Mouse (Mus musculus) kidney, postnatal 14 days (tissue): ENCODE measurements around the gene Gm4871.
"Not testable (repeated sequence)": the region's sequence is repeated elsewhere in the genome, so short reads cannot be mapped to it uniquely, and the experiment has no call there.

Experiments used
- DNase-seq: peaks from one replicate; pipeline ENCODE4 v3.0.0; 2022; ENCODE audit warnings: mixed read lengths

Gene Gm4871

GRCm38 (mm10) chr5:145032391-145032790, at the start of gene Gm4871:
Gene Gm4871 (minus strand): TSS chr5:145032754.
- not testable (repeated sequence) for DNase-seq

- no peak for DNase-seq
Measured at GRCm38 (mm10) chr5:145081866-145082613, 49.5 kb upstream of the Gm4871 start.

GRCm38 (mm10) chr5:145075081-145075480, 42.5 kb upstream of the Gm4871 start:
- no peak for DNase-seq

GRCm38 (mm10) chr5:145071342-145071741, 38.8 kb upstream of the Gm4871 start:
- DNase-seq: no peak

- DNase-seq: peak; percentile 68
Measured at GRCm38 (mm10) chr5:145069707-145070106, 37.2 kb upstream of the Gm4871 start.

- no peak for DNase-seq
Measured at GRCm38 (mm10) chr5:145068863-145069262, 36.3 kb upstream of the Gm4871 start.

GRCm38 (mm10) chr5:145064765-145065340, 32.3 kb upstream of the Gm4871 start:
- no peak for DNase-seq

- no peak for DNase-seq
Measured at GRCm38 (mm10) chr5:145059524-145059923, 27.0 kb upstream of the Gm4871 start.

- no peak for DNase-seq
Measured at GRCm38 (mm10) chr5:145058722-145059121, 26.2 kb upstream of the Gm4871 start.

- DNase-seq: no peak
Measured at GRCm38 (mm10) chr5:145057907-145058306, 25.4 kb upstream of the Gm4871 start.

GRCm38 (mm10) chr5:145054187-145054586, 21.6 kb upstream of the Gm4871 start:
- not testable (repeated sequence) for DNase-seq

- DNase-seq: not testable (repeated sequence)
Measured at GRCm38 (mm10) chr5:145042690-145043089, 10.1 kb upstream of the Gm4871 start, which contains the start of gene 1700018F24Rik. Gene 1700018F24Rik (plus strand): TSS chr5:145042990.

GRCm38 (mm10) chr5:145041628-145042027, 9.1 kb upstream of the Gm4871 start:
- DNase-seq: no peak

- DNase-seq: not testable (repeated sequence)
Measured at GRCm38 (mm10) chr5:145030476-145030875, 2.1 kb downstream of the Gm4871 start.

- DNase-seq: not testable (repeated sequence)
Measured at GRCm38 (mm10) chr5:145020712-145021111, 11.8 kb downstream of the Gm4871 start.

- not testable (repeated sequence) for DNase-seq
Measured at GRCm38 (mm10) chr5:145020254-145020653, 12.3 kb downstream of the Gm4871 start.

GRCm38 (mm10) chr5:145016761-145017160, 15.8 kb downstream of the Gm4871 start:
- DNase-seq: not testable (repeated sequence)

GRCm38 (mm10) chr5:145014278-145014677, 18.3 kb downstream of the Gm4871 start:
- no peak for DNase-seq

- no peak for DNase-seq
Measured at GRCm38 (mm10) chr5:145008878-145009659, 23.5 kb downstream of the Gm4871 start.

- DNase-seq: no peak
Measured at GRCm38 (mm10) chr5:145005596-145005995, 27.0 kb downstream of the Gm4871 start.

- DNase-seq: no peak
Measured at GRCm38 (mm10) chr5:145004495-145004894, 28.1 kb downstream of the Gm4871 start.

- DNase-seq: no peak
Measured at GRCm38 (mm10) chr5:145003362-145003761, 29.2 kb downstream of the Gm4871 start.

- DNase-seq: no peak
Measured at GRCm38 (mm10) chr5:144998491-144998890, 34.1 kb downstream of the Gm4871 start.
